Mouse (Mus musculus) gonadal fat pad, adult 2 months (tissue): ENCODE measurements around the gene Aff1. TPM values are rescaled to one million over a fixed set of nuclear protein-coding genes. Genes with fewer than 3 reads are reported as not detected.

Experiments used
- polyA plus RNA-seq: library from polyadenylated mRNA; depleted of rRNA; stranded (reverse); fragments of >200 nt; gene quantifications from 2 replicates; pipeline ENCODE4 v1.2.3, GENCODE M21; 2012; rRNA removed

Gene Aff1
- polyA plus RNA-seq, 1 experiment: 13.5 TPM

Other genes with a start within 250 kb of the Aff1 start
- gene Slc10a6, start 63.0 kb upstream of the Aff1 start, polyA plus RNA-seq: 4.9 and 6.5 TPM in 2 replicates
- gene 1700016H13Rik, start 36.4 kb upstream of the Aff1 start, polyA plus RNA-seq: 3.6 and 3.7 TPM in 2 replicates
- 9.3 and 9.8 TPM in 2 replicates for gene Klhl8, start 218.9 kb downstream of the Aff1 start, polyA plus RNA-seq